Mouse (Mus musculus) heart, adult 2 months (tissue): Measurements from ENCODE around the gene Alg10b. TPM values are rescaled to one million over a fixed set of nuclear protein-coding genes. Genes with fewer than 3 reads are reported as not detected.
"Not testable (repeated sequence)": the region's sequence is repeated elsewhere in the genome, so short reads cannot be mapped to it uniquely, and the experiment has no call there.

Experiments
- DNase-seq, 2 experiments: peaks; one replicate each; pipeline ENCODE4 v3.0.0; 2021
- H3K27ac ChIP-seq: fragments of 200-600 bp; 2 replicates; pipeline ENCODE4 v1.8.1; 2022
- H3K27me3 ChIP-seq: fragments of 200-500 bp; 2 replicates; pipeline ENCODE4 v1.6.1; 2012; ENCODE audit warnings: mild to moderate bottlenecking, low read length, inconsistent platforms, mixed read lengths; ENCODE audit not compliant: control insufficient read depth, insufficient read depth
- H3K36me3 ChIP-seq: fragments of 200-500 bp; 2 replicates; pipeline ENCODE4 v1.6.1; 2012; ENCODE audit warnings: low read length, inconsistent platforms; ENCODE audit not compliant: control insufficient read depth, insufficient read depth
- H3K4me1 ChIP-seq: fragments of 200-500 bp; 2 replicates; pipeline ENCODE4 v1.6.1; 2011; ENCODE audit warnings: low read length; ENCODE audit not compliant: control insufficient read depth, insufficient read depth
- H3K4me3 ChIP-seq: fragments of 200-600 bp; 2 replicates; pipeline ENCODE4 v1.8.1; 2022
- H3K79me2 ChIP-seq: fragments of 200-500 bp; replicated peaks from 2 replicates; pipeline ENCODE4 v1.6.1; 2012; ENCODE audit warnings: mild to moderate bottlenecking, inconsistent platforms, low read length, moderate library complexity, mixed read lengths; ENCODE audit not compliant: control insufficient read depth, insufficient read depth
- H3K9ac ChIP-seq: fragments of 200-500 bp; 2 replicates; pipeline ENCODE4 v1.6.1; 2012; ENCODE audit warnings: low read depth, mild to moderate bottlenecking, control low read depth, inconsistent platforms, low read length, mixed read lengths
- CTCF ChIP-seq: fragments of 200-600 bp; IDR thresholded peaks from 2 replicates; pipeline ENCODE4 v1.8.1; 2022; ENCODE audit warnings: antibody characterized with exemption, mild to moderate bottlenecking, moderate library complexity
- EP300 ChIP-seq: fragments of 200-500 bp; IDR thresholded peaks from 2 replicates; pipeline ENCODE4 v1.6.1; 2011; ENCODE audit warnings: low read depth, low read length, control low read depth; ENCODE audit not compliant: insufficient read depth
- POLR2A ChIP-seq: fragments of 200-500 bp; IDR thresholded peaks from 2 replicates; pipeline ENCODE4 v1.6.1; 2011; ENCODE audit warnings: mild to moderate bottlenecking, low read depth, low read length, control low read depth; ENCODE audit not compliant: insufficient read depth
- WGBS: fragments of 180-500 bp; shearing (Covaris S2); methylation state at CpG from one replicate; pipeline ENCODE4 v1.1.7; 2018; 5-methylcytosine and 5-hydroxymethylcytosine counted together
- intact Hi-C: fragments of 180-260 bp; cut with DNase I; formaldehyde crosslinking; loops from one replicate; pipeline ENCODE4 v1.15.1; 2025
- long read RNA-seq: library from polyadenylated mRNA; stranded (forward); transcript quantifications from one replicate; pipeline ENCODE4 v2.0.0, GENCODE M21; 2021
- polyA plus RNA-seq: library from polyadenylated mRNA; depleted of rRNA; stranded (reverse); fragments of >200 nt; gene quantifications from 2 replicates; pipeline ENCODE4 v1.2.3, GENCODE M21; 2012; rRNA removed
- total RNA-seq, 2 experiments: library from RNA; stranded (reverse); gene quantifications; 2 replicates each; pipeline ENCODE4 v1.2.3; 2021

The Alg10b gene
- total RNA-seq (10 to 100 TPM; 22.6 to 24.3 TPM), polyA plus RNA-seq (8.0 and 19.8 TPM in 2 replicates)
- long read RNA-seq, partial matches to known transcripts = 0 of 2 reads
- long read RNA-seq, other reads (novel, unspliced or antisense) = 2 of 2 reads

DNA sequence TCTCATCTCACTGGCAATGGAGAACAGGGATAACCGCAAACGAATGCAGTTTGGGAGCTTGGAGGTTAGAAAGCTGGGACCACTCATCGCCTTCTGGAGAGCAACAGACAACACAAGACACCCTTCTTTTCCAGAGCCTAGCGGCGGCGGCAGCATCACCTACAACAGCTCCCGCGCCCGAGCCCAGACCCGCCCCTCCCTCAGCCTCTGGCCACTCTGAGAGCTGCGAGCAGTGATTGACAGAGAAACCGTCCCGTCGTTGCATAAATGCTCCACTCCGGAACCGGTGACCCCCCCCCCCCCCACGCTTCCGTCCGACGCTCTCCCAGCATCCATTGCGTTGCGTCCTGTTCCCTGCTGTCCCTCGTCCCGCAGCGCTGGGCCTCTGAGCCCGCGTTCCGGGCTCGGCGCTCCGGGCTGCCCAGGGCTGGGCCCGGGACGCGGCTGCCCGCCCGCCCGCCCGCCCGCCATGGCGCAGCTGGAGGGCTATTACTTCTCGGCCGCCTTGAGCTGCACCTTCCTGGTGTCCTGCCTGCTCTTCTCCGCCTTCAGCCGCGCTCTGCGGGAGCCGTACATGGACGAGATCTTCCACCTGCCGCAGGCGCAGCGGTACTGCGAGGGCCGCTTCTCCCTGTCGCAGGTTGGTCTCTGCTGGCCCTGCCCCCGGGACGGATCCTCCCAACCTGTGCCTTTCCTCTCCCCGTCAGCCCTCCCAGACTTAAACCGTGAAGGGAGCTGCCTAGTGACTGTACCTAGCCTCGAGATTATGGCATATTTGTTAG, at the start of gene Alg10b:
TSS of gene Alg10b (plus strand) at position 343 of the 782 bp plus-strand sequence.
- no peaks in the 10 kb centered on the region for H3K27me3 ChIP-seq
- peak; percentile 80 to 86 for DNase-seq
- peak within 1 kb of the TSS; percentile 89 for H3K27ac ChIP-seq
- under 1% methylated on average over 54 of the region's 59 CpGs for WGBS
- peaks cover 5% of the 10 kb centered on the region for H3K36me3 ChIP-seq
- H3K4me1 ChIP-seq = peaks cover 3% of the 10 kb centered on the region
- H3K9ac ChIP-seq = peak within 1 kb of the TSS; percentile 86
- intact Hi-C loops = loop anchor here (10.0 kb wide), 1 partner anchor 451 kb away; the partner anchor contains the start of gene Cpne8
- 0 out of 2 replicates have a peak, but pooled peaks have one; percentile 30 for TF ChIP-seq EP300
- peak; percentile 84 for TF ChIP-seq POLR2A
- TF ChIP-seq CTCF = peak; percentile 47
- no peaks in the 10 kb centered on the region; the same call in 1 of the 2 replicates for H3K79me2 ChIP-seq
- H3K4me3 ChIP-seq = peak within 1 kb of the TSS; percentile 64

DNA sequence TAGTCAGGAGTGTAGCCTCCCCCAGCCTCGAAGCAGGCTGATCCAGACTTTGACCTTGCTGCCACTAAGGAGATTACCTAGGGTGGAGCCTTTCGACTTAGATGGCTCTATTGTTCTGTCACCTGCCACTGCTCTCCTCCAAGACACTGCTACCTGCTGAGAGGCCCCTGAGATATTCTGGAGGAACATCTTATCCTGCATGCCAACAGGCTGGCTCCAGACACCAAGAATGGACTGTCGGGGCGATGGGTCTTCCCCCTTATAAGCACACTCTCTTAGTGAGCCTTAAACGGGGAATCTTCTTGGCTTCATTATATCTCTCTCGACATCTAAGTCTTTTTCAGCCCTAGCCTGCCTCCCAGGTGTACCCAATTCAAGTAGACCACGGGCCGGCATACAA, 41.0 kb upstream of the Alg10b start:
- H3K4me1 ChIP-seq, H3K27me3 ChIP-seq, H3K4me3 ChIP-seq, H3K9ac ChIP-seq, H3K27ac ChIP-seq, intact Hi-C loops, H3K79me2 ChIP-seq, DNase-seq, H3K36me3 ChIP-seq: not testable (repeated sequence)
- WGBS = 70% methylated on average over 8 of the region's 8 CpGs

DNA sequence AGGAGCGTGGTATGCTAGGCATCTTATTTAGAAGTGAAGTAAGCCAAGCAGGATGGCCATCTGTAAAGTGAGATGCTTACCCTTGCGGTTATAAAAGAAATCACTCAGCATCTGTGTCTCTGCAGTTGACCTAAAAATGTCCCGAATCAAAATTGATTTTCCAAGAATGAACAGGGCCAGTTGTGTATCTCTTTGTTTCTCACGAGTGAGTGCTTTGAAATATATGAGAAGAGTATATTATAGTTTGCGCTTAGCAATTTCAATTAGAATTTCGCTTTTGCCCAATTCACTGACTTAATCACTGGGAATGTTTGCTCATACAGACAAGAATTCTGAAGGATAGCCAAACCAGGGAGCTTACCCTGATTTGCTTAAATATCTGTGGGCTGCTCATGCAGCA, 40.6 kb upstream of the Alg10b start:
- H3K27ac ChIP-seq = no peak overlapping the region
- H3K4me3 ChIP-seq = no peak overlapping the region
- 87% methylated on average over 6 of the region's 6 CpGs for WGBS
- H3K79me2 ChIP-seq = no peaks in the 10 kb centered on the region
- DNase-seq = no peak
- intact Hi-C loops = no loop called here
- H3K9ac ChIP-seq = no peak overlapping the region
- H3K27me3 ChIP-seq = no peaks in the 10 kb centered on the region
- no peaks in the 10 kb centered on the region for H3K4me1 ChIP-seq
- no peaks in the 10 kb centered on the region for H3K36me3 ChIP-seq
- TF ChIP-seq CTCF (no peak), POLR2A (no peak), EP300 (no peak)

DNA sequence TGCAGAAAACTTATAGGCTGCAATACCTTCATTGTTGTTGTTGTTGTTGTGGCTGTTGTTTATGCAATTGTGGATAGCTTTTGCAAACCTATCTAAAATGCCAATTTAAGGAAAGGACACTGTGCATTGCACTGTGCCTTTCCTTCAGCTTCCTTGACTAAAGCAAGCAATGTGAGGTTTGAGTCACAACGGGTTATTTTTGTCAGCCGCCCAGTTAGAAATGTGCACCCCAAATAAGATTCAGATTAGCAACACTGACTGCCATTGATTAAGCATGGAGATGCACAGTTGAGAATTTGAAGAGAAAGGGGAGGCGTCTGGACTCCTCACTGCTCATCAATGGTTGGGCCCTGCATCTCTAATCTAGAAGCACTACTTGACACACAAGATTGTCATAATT, 39.4 kb upstream of the Alg10b start:
- intact Hi-C loops = no loop called here
- TF ChIP-seq EP300 = no peak
- no peak for TF ChIP-seq POLR2A
- TF ChIP-seq CTCF = no peak
- Histone ChIP-seq H3K4me3 (no peak overlapping the region), H3K36me3 (no peaks in the 10 kb centered on the region), H3K9ac (no peak overlapping the region), H3K4me1 (no peaks in the 10 kb centered on the region), H3K79me2 (no peaks in the 10 kb centered on the region), H3K27ac (no peak overlapping the region), H3K27me3 (no peaks in the 10 kb centered on the region)
- no peak for DNase-seq
- WGBS = 80% methylated on average over 3 of the region's 3 CpGs

DNA sequence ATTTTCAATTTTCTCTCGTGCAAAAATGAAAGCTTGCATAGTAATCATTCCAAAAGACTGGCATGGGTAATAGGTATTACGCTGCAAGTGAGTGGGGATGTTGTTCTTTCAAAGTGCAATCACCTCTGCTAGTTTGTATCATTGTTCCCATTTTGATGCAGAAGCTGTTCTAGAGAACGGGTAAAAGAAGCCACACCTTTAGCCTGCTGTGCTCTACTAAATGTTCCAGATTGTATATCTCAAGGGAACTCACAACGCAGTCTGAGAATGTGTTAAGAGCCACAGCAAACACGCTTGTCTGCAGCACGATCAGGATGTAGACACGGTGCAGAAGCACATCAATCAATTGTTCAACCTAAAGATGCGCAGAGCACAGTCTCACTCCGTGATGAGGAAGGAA, 34.6 kb upstream of the Alg10b start:
- H3K4me3 ChIP-seq = no peak overlapping the region
- H3K27ac ChIP-seq = no peak overlapping the region
- 59% methylated on average over 9 of the region's 9 CpGs for whole genome bisulfite sequencing
- H3K79me2 ChIP-seq = no peaks in the 10 kb centered on the region
- H3K27me3 ChIP-seq = no peaks in the 10 kb centered on the region
- DNase-seq = no peak
- H3K36me3 ChIP-seq = no peaks in the 10 kb centered on the region
- no peaks in the 10 kb centered on the region for H3K4me1 ChIP-seq
- no peak overlapping the region for H3K9ac ChIP-seq
- intact Hi-C loops = no loop called here
- TF ChIP-seq CTCF (no peak), POLR2A (no peak), EP300 (no peak)

DNA sequence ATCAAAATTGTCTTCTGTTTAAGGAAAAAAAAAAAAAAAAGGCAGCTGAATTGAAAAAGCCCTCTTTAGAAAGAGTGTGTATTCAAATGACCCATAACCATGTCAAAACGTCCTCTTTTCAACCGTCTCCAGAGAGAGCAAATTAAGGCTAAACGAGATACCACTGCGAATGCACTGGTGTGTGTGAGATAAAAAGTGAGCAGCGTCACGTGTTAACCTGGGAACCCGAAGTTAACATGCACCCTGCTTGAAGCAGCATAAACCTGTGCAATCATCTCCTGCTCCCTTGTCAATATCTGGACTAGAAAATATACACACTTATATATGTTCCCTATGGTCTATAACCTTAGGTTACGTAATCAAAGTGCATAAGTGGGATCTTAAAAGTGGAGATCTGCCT, 10.2 kb upstream of the Alg10b start:
- 70% methylated on average over 8 of the region's 8 CpGs for WGBS
- H3K4me3 ChIP-seq = no peak overlapping the region
- intact Hi-C loops = no loop called here
- H3K36me3 ChIP-seq = no peaks in the 10 kb centered on the region
- H3K27me3 ChIP-seq = no peaks in the 10 kb centered on the region
- no peak overlapping the region for H3K9ac ChIP-seq
- H3K79me2 ChIP-seq = no peaks in the 10 kb centered on the region
- TF ChIP-seq EP300 = no peak
- TF ChIP-seq POLR2A = no peak
- no peak for TF ChIP-seq CTCF
- no peaks in the 10 kb centered on the region for H3K4me1 ChIP-seq
- no peak for DNase-seq
- H3K27ac ChIP-seq = no peak overlapping the region
